Mouse (Mus musculus) Muller cell, postnatal 12 days (primary cell): ENCODE results near the gene Hist1h3i.

Source experiments
- DNase-seq: peaks from one replicate; pipeline ENCODE4 v3.0.0-alpha.2; 2015; ENCODE audit errors: inconsistent ontology term

Gene Hist1h3i

DNA sequence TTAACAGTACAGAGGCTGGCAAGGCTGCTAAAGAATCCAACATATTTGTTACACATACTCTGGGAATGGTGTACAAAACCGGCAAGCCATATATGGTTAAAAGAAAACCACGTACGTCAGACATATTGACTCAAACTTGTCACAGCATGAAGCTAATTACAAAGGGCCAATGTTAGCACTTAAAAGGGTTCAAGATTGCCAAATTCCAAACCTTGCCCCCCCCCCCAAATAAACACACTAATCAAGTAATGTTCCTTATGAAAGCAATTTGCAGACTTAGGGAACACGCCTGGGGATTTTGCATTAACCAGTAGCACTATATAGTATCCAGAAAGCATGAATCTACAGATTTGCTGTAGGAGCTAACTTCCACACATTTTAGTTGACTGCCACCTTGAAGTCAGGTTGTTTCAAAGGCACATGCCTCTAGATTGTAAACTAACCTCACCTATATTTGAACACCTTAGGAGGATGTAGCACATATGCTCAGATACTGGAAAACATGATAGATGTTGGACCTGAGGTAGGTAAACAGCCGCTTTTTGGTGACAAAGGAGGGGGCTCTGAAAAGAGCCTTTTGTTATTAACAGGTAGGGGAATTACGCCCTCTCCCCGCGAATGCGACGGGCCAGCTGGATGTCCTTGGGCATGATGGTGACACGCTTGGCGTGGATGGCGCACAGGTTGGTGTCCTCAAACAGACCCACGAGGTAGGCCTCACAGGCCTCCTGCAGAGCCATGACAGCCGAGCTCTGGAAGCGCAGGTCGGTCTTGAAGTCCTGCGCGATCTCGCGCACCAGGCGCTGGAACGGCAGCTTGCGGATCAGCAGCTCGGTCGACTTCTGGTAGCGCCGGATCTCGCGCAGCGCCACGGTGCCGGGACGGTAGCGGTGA, 562 bp downstream of the Hist1h3i start:
- DNase-seq = peak; percentile 77

DNA sequence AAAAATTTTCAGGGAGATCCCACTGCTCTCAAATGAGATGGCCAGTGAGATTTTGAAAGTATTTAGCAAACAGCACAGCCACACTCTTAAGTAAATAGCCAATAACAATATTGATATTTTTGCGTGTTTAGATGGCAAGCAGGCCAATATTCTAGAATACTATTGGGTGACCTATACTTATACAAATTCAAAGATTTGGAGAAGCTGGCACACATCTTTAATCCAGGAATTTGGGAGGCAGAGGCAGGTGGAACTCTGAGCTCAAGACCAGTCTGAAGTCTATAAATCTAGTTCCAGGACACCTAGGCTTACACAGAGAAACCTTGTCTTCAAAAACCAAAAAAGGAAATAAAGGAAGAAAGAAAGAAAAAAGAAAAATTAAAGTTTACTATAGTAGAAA, 1.5 kb downstream of the Hist1h3i start:
- no peak for DNase-seq

DNA sequence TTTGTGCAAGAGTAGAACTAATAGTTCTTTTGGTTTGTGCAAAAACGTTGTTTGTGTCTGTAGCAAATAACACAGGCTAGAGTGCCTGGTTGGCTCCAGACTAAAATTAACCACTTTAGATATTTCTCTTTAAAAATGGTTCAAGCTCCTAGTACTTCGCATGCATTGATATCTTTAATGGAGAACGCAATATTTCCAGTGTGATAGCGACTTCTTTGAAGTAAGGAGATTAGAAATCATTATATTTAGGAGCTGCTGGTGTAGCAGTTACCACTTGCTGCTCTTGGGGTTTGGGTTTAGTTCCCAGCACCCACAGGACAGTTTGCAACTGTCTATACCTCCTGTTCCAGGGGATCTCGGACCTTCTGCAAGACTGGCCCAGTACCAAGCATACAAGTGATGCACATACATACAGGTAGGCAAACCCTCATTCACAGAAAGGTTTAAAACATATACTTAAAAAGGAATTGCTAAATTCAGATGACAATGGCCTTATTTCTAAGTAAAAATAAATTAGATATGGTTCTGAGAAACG, 2.1 kb downstream of the Hist1h3i start:
- DNase-seq = no peak

DNA sequence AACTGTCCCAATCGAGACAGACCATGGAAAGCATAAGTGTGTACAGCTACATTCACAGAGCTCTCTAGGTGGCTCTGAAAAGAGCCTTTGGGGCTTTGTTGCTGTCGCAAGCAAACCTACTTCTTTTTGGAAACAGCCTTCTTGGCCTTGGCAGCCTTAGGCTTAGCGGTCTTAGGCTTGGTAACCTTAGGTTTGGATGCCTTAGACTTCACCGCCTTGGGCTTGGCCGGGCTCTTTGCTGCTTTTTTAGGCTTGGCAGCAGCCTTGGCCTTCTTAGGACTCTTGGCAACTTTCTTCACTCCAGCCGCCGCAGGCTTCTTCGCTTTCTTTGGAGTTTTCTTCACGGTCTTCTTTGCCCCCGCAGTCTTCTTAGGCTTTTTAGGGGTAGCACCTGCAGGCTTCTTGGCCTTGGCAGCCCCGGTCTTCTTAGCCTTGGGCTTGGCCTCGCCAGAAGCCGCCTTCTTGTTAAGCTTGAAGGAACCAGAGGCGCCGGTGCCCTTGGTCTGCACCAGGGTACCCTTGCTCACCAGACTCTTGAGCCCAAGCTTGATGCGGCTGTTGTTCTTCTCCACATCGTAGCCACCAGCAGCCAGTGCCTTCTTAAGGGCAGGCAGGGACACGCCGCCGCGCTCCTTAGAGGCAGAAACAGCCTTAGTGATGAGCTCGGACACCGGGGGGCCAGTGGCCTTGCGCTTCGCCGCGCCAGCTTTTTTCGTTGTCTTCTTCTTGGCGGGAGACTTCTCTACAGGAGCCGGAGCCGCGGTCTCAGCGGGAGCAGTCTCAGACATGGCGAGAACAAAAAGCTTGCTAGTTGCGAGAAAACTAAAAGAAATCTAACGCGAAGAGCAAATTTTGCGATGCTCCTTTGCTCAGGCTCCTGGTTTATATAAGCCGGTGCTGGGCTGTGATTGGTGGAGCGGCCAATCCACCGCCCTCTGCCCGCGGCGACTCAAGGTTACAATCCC, 3.1 kb downstream of the Hist1h3i start, which contains the start of gene Hist1h1b:
TSS of gene Hist1h1b (minus strand) at position 859 of the 965 bp plus-strand sequence.
- peak; percentile 83 for DNase-seq

DNA sequence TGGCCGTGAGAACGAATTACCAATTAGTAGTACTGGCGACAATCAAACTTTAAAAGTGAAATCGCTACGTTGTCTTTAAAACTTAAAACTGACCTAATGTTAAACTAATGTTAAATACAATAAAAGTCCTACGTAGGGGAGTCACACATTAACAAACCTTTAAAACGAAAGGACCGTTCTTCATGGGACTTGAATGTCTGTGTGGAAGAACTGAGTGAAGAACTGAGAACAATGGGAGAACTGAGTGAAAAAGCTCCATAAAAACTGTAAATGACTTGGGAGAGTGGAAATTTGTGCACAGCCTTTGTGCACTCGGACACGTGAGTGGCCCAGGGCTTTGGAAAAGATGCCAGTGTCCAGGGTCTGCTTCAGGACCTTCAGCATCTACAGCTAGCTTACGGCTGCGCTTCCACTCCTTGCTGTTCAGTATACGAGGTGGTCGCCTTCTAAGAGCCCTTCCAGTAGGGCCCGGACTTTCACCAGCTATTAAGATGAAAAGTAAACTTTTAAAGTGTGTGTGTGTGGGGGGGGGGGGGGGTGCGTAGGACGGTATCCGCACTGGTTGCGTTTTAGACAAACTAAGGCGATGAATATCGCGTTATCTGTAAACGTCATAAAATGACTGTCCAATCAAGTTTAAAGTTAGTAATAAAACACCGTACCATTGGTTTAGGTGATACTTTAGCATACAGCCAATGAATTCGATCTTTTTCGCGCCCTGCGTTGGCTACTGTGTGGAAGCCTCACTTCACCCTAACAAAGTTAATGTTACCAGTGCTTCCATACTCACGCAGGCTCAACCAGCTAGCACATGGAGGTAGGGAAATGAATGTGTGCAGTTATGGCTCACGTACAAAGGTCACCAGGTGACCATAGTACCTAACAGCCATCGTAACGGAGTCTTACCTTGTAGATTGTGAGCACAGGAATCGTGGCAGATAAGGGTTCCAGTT, 4.1 kb downstream of the Hist1h3i start:
- peak; percentile 78 for DNase-seq

DNA sequence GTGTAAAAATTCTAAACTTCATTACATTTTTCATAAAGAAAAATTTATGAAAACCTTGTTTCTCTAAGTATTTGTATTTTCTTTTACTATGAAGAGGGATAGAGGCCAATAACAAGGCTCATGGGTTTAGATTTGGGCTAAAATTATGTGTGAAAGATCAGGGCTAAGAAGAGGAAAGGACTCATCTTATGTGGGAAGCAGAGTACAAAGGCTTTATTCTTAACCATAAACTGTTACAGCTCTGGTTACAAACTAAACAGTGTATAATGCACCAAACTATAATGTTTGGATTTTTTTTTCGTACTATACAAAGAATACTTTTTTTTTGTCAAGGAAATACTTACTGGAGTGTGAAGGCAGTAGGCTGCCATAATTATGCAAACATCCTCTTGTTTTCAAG, 27.5 kb downstream of the Hist1h3i start:
- DNase-seq = no peak

DNA sequence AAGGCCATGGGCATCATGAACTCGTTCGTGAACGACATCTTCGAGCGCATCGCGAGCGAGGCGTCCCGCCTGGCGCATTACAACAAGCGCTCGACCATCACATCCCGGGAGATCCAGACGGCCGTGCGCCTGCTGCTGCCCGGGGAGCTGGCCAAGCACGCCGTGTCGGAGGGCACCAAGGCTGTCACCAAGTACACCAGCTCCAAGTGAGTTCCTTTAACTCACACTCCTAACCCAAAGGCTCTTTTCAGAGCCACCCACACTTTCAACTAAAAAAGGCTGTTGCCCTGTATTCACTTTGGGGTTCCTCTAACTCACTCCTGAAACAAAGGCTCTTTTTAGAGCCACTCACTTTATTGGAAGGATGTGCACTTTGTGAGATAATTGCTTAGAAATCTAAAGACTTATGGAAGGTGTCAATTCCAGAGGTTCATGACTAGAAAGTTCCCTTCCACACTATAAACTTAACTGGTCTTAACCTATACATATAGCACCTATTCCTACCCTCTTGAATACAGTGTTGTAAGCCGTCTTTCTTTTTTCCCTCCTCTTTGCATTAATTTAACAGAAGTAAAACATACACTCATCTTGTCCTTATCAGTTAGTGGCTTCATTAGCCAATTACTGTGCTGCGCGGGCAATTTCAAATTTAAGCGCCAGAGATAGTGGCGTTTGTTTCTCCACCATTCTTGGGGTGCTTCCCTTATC, 28.7 kb downstream of the Hist1h3i start:
- DNase-seq = peak; percentile 67

DNA sequence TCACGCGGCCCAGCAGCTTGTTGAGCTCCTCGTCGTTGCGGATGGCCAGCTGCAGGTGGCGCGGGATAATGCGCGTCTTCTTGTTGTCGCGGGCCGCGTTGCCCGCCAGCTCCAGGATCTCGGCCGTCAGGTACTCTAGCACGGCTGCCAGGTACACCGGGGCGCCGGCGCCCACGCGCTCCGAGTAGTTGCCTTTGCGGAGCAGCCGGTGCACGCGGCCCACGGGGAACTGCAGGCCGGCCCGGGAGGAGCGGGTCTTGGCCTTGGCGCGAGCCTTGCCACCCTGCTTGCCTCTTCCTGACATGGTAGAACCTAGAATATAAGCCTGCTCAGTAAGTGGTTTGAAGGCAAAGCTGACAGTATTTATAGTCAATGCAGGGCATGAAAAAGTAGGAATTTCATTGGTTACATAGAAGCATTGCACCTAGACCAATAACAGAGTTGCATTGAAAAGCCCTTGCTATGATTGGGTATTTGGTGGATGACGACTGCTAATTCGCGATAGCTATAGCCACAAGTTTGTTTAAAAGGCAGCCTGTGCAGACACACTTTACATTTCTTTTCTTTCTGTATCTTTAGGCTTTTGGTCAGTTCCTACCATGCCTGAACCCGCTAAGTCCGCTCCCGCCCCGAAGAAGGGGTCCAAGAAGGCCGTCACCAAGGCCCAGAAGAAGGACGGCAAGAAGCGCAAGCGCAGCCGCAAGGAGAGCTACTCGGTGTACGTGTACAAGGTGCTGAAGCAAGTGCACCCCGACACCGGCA, 29.5 kb downstream of the Hist1h3i start, which contains the start of the genes Hist1h2ak and Hist1h2bn:
TSS of gene Hist1h2ak (minus strand) at position 304 of the 762 bp plus-strand sequence.
TSS of gene Hist1h2bn (plus strand) at position 600 of the 762 bp plus-strand sequence.
- peak; percentile 94 for DNase-seq

DNA sequence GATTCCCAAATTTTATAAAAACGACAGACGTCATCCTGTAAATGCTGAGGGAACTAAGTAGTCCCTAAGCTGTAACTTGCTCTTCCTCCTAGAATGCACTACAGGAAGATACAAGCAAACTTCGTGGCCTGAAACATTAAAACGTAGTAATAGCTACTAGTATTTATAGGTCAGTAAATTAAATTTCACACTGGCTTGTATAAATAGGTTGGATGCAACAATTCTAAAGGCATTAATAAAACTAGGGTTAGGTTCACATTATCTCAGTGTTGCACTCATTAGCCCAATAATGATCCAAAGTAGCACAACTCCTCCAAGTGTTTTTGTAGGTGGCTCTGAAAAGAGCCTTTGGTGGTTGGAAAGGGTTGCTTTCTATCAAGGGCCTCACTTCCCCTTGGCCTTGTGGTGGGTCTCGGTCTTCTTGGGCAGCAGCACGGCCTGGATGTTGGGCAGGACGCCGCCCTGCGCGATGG, 30.1 kb downstream of the Hist1h3i start:
- peak; percentile 39 for DNase-seq

DNA sequence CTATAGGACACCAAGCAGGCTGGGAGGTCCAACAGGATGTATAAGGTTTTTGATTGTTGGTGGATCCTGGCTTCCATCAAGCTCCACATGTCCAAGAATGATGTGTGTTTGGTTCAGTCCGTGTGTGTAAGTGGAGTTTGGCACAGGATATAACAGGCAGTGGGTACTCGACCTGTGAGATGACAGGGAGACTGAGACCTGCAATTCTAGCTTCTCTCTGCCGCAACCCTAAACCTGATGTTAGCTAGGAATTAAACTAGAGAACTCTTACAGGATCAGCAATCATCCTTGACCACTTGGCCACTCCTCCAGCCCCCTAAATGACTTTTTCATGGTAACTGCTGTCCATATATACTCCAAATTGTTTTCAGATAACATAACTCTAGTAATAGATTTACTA, 30.8 kb downstream of the Hist1h3i start:
- DNase-seq = no peak

DNA sequence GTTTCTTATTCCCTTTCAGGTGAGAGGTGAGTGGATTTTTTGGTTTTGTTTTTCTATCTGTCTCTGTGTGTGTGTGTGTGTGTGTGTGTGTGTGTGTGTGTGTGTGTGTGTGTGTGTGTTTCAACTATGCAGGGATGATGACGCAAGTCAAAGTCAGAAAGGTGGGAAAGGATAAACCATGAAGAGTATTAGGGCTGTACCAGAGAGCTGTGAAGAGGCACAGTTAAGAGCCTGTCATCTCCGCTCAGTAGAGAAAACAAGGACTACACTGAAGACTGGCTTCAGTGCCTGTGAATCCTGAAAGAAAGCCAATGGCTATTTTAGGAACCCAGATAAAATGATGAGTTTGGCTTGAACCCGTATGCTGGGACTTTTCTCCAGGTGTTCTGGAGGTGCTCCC, 31.3 kb downstream of the Hist1h3i start:
- DNase-seq = no peak

DNA sequence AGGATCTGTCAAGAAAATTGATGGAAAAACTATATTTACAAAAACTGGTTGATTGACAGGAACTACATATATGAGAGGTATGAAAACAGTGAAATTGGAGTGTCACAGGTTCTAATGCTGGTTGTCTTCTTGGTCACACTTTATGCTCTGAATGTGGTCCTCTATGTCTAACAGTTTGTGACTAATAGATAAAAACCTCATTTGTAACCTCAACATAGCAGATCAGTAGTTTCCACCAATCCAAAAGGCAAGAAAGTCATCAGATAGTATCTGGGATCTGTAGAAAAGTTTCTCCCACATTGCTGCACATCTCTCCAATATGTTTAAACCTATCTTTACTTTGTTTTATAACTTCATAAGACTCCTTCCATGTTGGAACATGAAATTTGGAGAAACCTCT, 31.8 kb downstream of the Hist1h3i start:
- DNase-seq = peak; percentile 3

DNA sequence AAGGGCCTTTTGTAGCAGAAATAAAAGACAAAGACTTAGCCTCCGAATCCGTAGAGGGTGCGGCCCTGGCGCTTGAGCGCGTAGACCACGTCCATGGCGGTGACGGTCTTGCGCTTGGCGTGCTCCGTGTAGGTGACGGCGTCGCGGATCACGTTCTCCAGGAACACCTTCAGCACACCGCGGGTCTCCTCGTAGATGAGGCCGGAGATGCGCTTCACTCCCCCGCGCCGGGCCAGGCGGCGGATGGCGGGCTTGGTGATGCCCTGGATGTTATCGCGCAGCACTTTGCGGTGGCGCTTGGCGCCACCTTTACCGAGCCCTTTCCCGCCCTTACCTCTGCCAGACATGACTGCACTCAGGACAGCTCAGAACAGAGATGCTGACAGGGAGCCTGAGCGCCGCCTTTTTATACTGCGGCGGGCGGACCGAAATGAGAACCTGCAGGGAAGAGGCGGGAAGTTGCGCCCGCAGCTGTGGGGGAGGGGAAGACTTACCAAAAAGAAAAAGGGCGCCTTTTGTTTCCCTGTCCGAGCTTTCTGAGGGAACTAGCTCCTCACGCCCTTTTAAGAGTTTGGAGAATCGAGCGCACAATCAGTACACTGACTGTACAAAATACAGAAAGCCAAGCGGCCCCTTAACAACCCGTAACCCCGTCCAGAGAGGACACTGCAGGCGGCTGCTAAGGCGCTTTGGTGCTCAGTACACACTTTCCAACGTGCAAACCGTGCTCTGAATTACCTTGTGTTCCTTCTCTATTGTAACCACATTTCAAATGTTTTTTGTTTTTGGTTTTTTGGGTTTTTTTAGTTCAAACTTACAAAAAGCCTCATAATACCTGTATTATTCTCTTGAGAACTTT, 32.8 kb downstream of the Hist1h3i start, which contains the start of gene Hist1h4k:
TSS of gene Hist1h4k (minus strand) at position 347 of the 859 bp plus-strand sequence.
- DNase-seq = peak; percentile 81

DNA sequence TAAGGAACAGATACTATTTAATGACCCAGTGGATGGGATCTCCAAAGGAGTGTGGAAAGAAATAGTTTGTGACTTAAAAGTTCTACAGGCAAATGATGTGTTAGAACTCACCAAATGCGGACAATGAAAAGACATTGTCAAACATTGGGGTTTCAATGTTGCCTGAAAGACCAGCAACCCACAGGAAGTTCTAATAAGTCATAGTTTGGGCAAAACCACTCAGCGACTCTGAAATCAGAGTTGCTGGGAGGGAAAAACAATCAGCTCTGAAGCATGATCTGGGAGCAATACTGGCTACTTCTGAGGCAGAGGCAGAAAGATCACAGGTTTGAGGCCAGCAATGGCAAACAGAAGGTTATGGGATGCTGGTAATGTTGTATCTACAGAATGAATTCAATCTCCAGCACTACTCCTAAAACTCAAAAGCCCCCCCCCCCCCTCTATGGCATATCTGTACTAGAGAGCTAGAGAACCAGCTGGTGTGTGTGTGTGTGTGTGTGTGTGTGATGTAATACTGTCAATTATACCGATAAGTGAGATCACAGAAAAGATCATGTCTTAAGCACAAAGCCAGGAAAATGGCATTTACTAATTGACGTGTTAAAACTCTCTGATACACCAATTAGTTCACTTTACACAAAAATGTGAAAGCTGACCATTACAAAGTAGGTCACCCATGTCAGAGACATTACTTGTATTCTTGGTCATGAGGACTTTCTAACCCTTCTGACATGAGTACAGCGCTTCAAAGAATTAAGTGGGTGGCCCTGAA, 33.6 kb downstream of the Hist1h3i start:
- peak; percentile 69 for DNase-seq

DNA sequence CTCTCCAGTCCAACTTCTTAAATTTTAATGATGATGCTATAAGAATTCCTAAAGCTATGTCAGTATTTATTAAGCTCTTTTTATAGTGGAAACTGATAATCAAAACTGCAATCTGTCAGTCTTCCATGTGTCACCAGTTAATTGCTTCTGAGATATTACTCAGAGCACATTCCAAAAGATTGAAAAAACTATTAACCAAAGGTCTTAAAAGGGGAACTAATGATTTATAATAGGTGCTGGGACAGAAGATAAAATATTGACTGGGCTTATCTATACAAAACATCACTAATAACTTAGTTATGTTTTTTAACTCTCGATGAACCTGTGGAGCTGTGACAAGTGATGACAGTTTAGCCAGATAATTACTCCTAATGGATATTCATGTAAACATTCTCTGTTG, 38.2 kb downstream of the Hist1h3i start:
- DNase-seq = no peak

DNA sequence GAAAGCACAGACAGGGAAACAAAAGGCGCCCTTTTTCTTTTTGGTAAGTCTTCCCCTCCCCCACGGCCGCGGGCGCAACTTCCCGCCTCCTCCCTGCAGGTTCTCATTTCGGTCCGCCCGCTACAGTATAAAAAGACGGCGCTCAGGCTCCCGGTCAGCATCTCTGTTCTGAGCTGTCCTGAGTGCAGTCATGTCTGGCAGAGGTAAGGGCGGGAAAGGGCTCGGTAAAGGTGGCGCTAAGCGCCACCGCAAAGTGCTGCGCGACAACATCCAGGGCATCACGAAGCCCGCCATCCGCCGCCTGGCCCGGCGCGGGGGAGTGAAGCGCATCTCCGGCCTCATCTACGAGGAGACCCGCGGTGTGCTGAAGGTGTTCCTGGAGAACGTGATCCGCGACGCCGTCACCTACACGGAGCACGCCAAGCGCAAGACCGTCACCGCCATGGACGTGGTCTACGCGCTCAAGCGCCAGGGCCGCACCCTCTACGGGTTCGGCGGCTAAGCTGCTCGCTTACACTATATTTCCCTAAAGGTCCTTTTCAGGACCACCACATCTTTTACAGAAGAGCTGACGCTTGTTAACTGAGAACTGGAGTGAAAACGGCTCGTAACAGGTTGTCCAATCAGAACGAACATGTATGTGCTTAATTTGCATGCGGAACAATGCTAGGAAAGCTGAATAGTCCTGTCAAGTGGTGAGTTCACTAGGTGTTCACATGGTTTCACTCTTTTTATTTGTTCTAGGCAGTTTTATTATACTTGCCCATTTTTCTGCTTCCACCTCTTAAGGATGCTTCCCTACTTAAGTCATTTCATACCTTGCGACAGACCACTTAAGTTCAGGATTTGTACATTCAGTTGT, 48.0 kb downstream of the Hist1h3i start, which contains the start of gene Hist1h4j:
TSS of gene Hist1h4j (plus strand) at position 159 of the 862 bp plus-strand sequence.
- peak; percentile 83 for DNase-seq
